Mouse (Mus musculus) thymus, adult 2 months (tissue): Measurements from ENCODE around the gene 1700013G24Rik.

Experiments used
- CTCF ChIP-seq: fragments of 200-500 bp; IDR thresholded peaks from 2 replicates; pipeline ENCODE4 v1.5.1; 2012; ENCODE audit warnings: mild to moderate bottlenecking, control low read depth, low read length, moderate library complexity, borderline replicate concordance; ENCODE audit not compliant: control insufficient read depth, poor library complexity, insufficient read depth; ENCODE audit errors: extremely low read depth
- POLR2A ChIP-seq: fragments of 200-500 bp; IDR thresholded peaks from 2 replicates; pipeline ENCODE4 v1.6.1; 2012; ENCODE audit warnings: mild to moderate bottlenecking, low read length, control low read depth, moderate library complexity; ENCODE audit not compliant: control insufficient read depth, poor library complexity, insufficient read depth; ENCODE audit errors: extremely low read depth

GRCm38 (mm10) chr4:137492563-137492962 lies 39.5 kb downstream of the 1700013G24Rik start:
- TF ChIP-seq CTCF (no peak), POLR2A (no peak)
